Mouse (Mus musculus) liver, postnatal 0 days (tissue): ENCODE results near the gene 1500015O10Rik.

ENCODE experiments used
- CTCF ChIP-seq: sonication (generic); IDR thresholded peaks from 2 replicates; pipeline ENCODE4 v1.5.1; 2016; ENCODE audit warnings: antibody characterized with exemption, low read depth
- EP300 ChIP-seq: IDR thresholded peaks from 2 replicates; pipeline ENCODE4 v1.6.1; 2016; ENCODE audit warnings: antibody characterized with exemption, low read depth, mild to moderate bottlenecking

DNA sequence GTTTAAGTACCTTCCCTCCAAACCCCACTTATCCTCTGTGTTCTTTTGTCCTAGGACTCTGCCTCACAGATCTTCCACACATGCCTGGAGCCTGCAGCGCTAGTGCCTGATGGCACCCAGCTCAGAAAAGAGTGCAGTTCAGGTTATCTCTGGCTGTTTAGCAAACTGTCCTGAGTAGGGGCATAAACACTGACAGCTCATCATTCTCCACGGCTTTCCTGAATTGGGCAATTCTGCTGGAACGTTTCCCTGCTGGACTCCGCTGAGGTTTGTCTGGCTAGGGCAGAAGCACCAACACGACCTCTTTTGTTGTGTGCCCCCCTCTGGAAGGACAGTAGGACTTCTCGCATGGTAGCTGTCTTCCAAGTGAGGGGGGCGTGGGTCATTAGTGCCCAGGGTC is 12.4 kb upstream of the 1500015O10Rik start:
- TF ChIP-seq EP300 = no peak
- no peak for TF ChIP-seq CTCF
